Mouse (Mus musculus) leukemia stem cell, adult 10-12 weeks (primary cell): ENCODE measurements around the gene Enpep. TPM values are rescaled to one million over a fixed set of nuclear protein-coding genes. Genes with fewer than 3 reads are reported as not detected.

ENCODE experiments used
- polyA plus RNA-seq: library from polyadenylated mRNA; stranded (reverse); fragments of >175 nt; gene quantifications from 2 replicates; pipeline ENCODE4 v1.2.3, GENCODE M21; 2012; ENCODE audit warnings: low replicate concordance

The Enpep gene
- not detected in 2 replicates for polyA plus RNA-seq

DNA sequence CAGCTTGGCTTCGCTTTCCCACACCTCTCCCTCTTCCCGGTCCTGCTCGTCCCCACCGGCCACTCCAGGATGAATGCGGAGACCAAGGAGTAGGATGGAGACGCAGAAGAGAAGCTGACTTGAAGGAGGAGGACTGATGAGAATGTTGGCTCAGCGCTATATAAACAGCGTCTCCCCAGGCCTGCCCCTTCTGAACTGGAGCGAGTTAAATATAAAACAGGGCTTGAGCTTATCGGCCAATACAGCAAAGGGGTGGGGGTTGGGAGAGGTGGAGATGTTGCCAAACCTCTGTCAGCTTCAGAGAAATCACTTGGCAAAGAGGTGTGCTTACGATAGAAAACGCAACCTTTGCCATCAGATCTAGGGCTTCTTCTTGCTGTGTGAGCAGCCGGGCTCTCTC is at the start of gene Enpep:
Gene Enpep (minus strand): TSS at position 135 of the 400 bp plus-strand sequence.

Other genes with a start within 250 kb of the Enpep start
- gene Pitx2, start 132.8 kb downstream of the Enpep start, polyA plus RNA-seq: not detected in 2 replicates
- gene Elovl6, start 199.6 kb upstream of the Enpep start, polyA plus RNA-seq: 0.62 and 0.81 TPM in 2 replicates